Mouse (Mus musculus) adrenal gland (tissue): ENCODE data around the gene Lama2.

Source experiments
- intact Hi-C: fragments of 180-260 bp; cut with DNase I; formaldehyde crosslinking; loops from one replicate; pipeline ENCODE4 v1.15.1; 2025

Gene Lama2

GRCm38 (mm10) chr10:27384636-27385035 is 234.9 kb downstream of the Lama2 start:
- intact Hi-C loops: no loop called here

GRCm38 (mm10) chr10:27382887-27383609 is 236.5 kb downstream of the Lama2 start:
- intact Hi-C loops: no loop called here

- intact Hi-C loops: no loop called here
Measured at GRCm38 (mm10) chr10:27378286-27378685, 241.3 kb downstream of the Lama2 start.

GRCm38 (mm10) chr10:27344278-27344677 is 275.3 kb downstream of the Lama2 start:
- intact Hi-C loops: no loop called here

GRCm38 (mm10) chr10:27322410-27322990 is 297.1 kb downstream of the Lama2 start:
- intact Hi-C loops: no loop called here

- intact Hi-C loops: no loop called here
Measured at GRCm38 (mm10) chr10:27307444-27307843, 312.1 kb downstream of the Lama2 start.

GRCm38 (mm10) chr10:27305301-27305700 is 314.3 kb downstream of the Lama2 start:
- intact Hi-C loops: no loop called here

- intact Hi-C loops: no loop called here
Measured at GRCm38 (mm10) chr10:27285098-27285860, 334.3 kb downstream of the Lama2 start.

- intact Hi-C loops: no loop called here
Measured at GRCm38 (mm10) chr10:27267432-27267831, 352.1 kb downstream of the Lama2 start.

- intact Hi-C loops: no loop called here
Measured at GRCm38 (mm10) chr10:27265812-27266211, 353.7 kb downstream of the Lama2 start.

GRCm38 (mm10) chr10:27264713-27265112 is 354.8 kb downstream of the Lama2 start:
- intact Hi-C loops: no loop called here

- intact Hi-C loops: no loop called here
Measured at GRCm38 (mm10) chr10:27249741-27250140, 369.8 kb downstream of the Lama2 start.

GRCm38 (mm10) chr10:27234755-27235154 is 384.8 kb downstream of the Lama2 start:
- intact Hi-C loops: no loop called here

GRCm38 (mm10) chr10:27233577-27233976 is 386.0 kb downstream of the Lama2 start:
- intact Hi-C loops: no loop called here

- intact Hi-C loops: no loop called here
Measured at GRCm38 (mm10) chr10:27223815-27224375, 395.7 kb downstream of the Lama2 start.

- intact Hi-C loops: no loop called here
Measured at GRCm38 (mm10) chr10:27222639-27223315, 396.8 kb downstream of the Lama2 start.

- intact Hi-C loops: no loop called here
Measured at GRCm38 (mm10) chr10:27219698-27220097, 399.9 kb downstream of the Lama2 start.

GRCm38 (mm10) chr10:27207320-27207719 is 412.2 kb downstream of the Lama2 start:
- intact Hi-C loops: no loop called here

- intact Hi-C loops: no loop called here
Measured at GRCm38 (mm10) chr10:27198443-27198842, 421.1 kb downstream of the Lama2 start.

- intact Hi-C loops: no loop called here
Measured at GRCm38 (mm10) chr10:27193986-27194908, 425.3 kb downstream of the Lama2 start.
